Mouse (Mus musculus) spleen, adult 2 months (tissue): ENCODE measurements around the gene Bpi. TPM values are rescaled to one million over a fixed set of nuclear protein-coding genes. Genes with fewer than 3 reads are reported as not detected.

Experiments used
- DNase-seq, 2 experiments: peaks; one replicate each; pipeline versions ENCODE4 v3.0.0 to v3.0.0-alpha.2; 2012 to 2021; ENCODE audit warnings: low spot score in 2 of 2, low read depth in 1 of 2
- H3K27ac ChIP-seq: fragments of 200-500 bp; 2 replicates; pipeline ENCODE4 v1.5.1; 2012; ENCODE audit warnings: low read length, inconsistent platforms; ENCODE audit not compliant: insufficient read depth
- H3K27me3 ChIP-seq: fragments of 200-500 bp; 2 replicates; pipeline ENCODE4 v1.6.1; 2012; ENCODE audit warnings: mild to moderate bottlenecking, moderate library complexity, low read length, inconsistent platforms; ENCODE audit not compliant: control insufficient read depth, insufficient read depth
- H3K36me3 ChIP-seq: fragments of 200-500 bp; 2 replicates; pipeline ENCODE4 v1.6.1; 2012; ENCODE audit warnings: mild to moderate bottlenecking, low read length, inconsistent platforms; ENCODE audit not compliant: control insufficient read depth, insufficient read depth
- H3K4me1 ChIP-seq: fragments of 200-500 bp; 2 replicates; pipeline ENCODE4 v1.6.1; 2011; ENCODE audit warnings: inconsistent platforms; ENCODE audit not compliant: control insufficient read depth, insufficient read depth, insufficient read length
- H3K4me3 ChIP-seq: fragments of 200-500 bp; 2 replicates; pipeline ENCODE4 v1.5.1; 2011; ENCODE audit warnings: mild to moderate bottlenecking, inconsistent platforms; ENCODE audit not compliant: insufficient read depth, insufficient read length; ENCODE audit errors: extremely low read depth
- CTCF ChIP-seq: fragments of 200-500 bp; IDR thresholded peaks from 2 replicates; pipeline ENCODE4 v1.5.1; 2011; ENCODE audit warnings: mild to moderate bottlenecking, inconsistent platforms; ENCODE audit not compliant: insufficient read depth, insufficient read length, insufficient replicate concordance; ENCODE audit errors: extremely low read depth
- POLR2A ChIP-seq: fragments of 200-500 bp; IDR thresholded peaks from 2 replicates; pipeline ENCODE4 v1.6.1; 2011; ENCODE audit warnings: low read depth, low read length, inconsistent platforms
- WGBS: fragments of 180-500 bp; shearing (Covaris S2); methylation state at CpG from one replicate; pipeline ENCODE4 v1.1.7; 2018; 5-methylcytosine and 5-hydroxymethylcytosine counted together
- polyA plus RNA-seq: library from polyadenylated mRNA; depleted of rRNA; stranded (reverse); fragments of >200 nt; gene quantifications from 2 replicates; pipeline ENCODE4 v1.2.3, GENCODE M21; 2012; rRNA removed

The Bpi gene
- polyA plus RNA-seq, 1 experiment = not detected

DNA sequence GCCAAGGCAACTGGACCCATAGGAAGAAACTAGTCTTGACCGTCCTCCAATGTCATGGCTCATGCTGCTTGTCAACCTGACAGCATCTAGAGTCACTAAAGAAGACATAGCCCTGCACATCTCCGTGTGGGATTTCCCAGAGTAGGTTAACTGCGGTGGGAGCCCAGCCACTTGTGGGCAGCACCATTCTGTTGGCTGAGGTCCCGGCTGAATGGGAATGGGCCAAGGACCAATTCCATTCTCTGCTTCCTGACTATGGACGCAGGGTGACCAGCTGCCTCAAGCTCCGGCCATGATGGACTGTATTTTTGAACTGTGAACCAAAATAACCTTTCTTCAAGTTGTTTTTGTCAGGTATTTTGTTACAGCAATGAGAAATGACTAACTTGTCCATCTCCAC lies 63.7 kb downstream of the Bpi start:
- H3K36me3 ChIP-seq = no peaks in the 10 kb centered on the region
- WGBS = 91% methylated on average over 6 of the region's 6 CpGs
- TF ChIP-seq POLR2A (no peak), CTCF (no peak)

GRCm38 (mm10) chr2:158322845-158323244 lies 65.0 kb downstream of the Bpi start:
- Histone ChIP-seq H3K27ac (peak overlapping the region; percentile 78), H3K27me3 (no peaks in the 10 kb centered on the region), H3K36me3 (no peaks in the 10 kb centered on the region), H3K4me1 (no peaks in the 10 kb centered on the region), H3K4me3 (no peak overlapping the region)
- no peak for TF ChIP-seq POLR2A
- no peak for TF ChIP-seq CTCF
- peak in 1 of 2 experiments; percentile 34 for DNase-seq
- 11% methylated on average over 3 of the region's 3 CpGs for WGBS

More for the DNA sequence above, 63.7 kb downstream of the Bpi start:
- Histone ChIP-seq H3K27ac (no peak overlapping the region), H3K4me1 (no peaks in the 10 kb centered on the region), H3K27me3 (no peaks in the 10 kb centered on the region), H3K4me3 (no peak overlapping the region)
- no peak for DNase-seq

DNA sequence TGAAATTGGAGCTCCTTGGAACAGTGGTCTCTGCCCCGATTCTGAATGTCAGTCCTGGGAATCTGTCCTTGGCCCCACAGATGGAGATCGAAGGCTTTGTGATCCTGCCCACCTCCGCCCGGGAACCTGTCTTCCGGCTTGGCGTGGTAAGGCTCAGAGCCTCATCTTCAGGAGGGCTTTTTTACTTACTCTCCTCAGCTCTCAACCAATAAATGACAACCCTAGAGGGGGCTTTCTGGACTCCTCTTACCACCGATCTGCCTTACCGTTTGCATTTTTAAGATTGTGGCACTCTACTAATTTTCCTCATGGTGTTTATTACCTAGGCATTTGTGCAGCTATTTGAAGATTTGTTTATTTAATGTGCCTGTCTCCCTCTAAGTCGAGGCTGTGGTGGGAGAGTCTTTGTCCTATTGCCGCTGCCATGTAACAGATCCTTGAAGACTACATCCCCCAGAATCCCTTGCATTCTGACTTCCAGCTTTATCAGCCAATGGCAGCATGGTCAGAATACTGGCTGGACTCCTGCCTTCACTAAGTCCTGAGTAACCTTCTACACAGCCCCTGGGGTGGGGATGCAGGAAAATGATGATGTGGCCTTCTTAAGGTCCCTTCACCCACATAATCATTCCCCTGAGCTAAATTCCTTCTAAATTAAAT lies 66.8 kb downstream of the Bpi start:
- no peaks in the 10 kb centered on the region for H3K36me3 ChIP-seq
- no peak overlapping the region for H3K4me3 ChIP-seq
- 91% methylated on average over 10 of the region's 10 CpGs for WGBS
- no peak for TF ChIP-seq CTCF
- TF ChIP-seq POLR2A = no peak
- no peak overlapping the region for H3K27ac ChIP-seq
- no peaks in the 10 kb centered on the region for H3K4me1 ChIP-seq
- DNase-seq = no peak
- no peaks in the 10 kb centered on the region for H3K27me3 ChIP-seq

GRCm38 (mm10) chr2:158325609-158326008 lies 67.7 kb downstream of the Bpi start:
- WGBS = 88% methylated on average over 8 of the region's 8 CpGs
- Histone ChIP-seq H3K36me3 (no peaks in the 10 kb centered on the region), H3K4me3 (no peak overlapping the region), H3K4me1 (no peaks in the 10 kb centered on the region), H3K27me3 (no peaks in the 10 kb centered on the region), H3K27ac (no peak overlapping the region)
- DNase-seq = no peak
- TF ChIP-seq POLR2A (no peak), CTCF (no peak)

Other genes with a start within 250 kb of the Bpi start
- 16.2 and 17.6 TPM in 2 replicates for gene Tti1, start 229.7 kb upstream of the Bpi start, polyA plus RNA-seq
- gene Rprd1b, start 229.6 kb upstream of the Bpi start, polyA plus RNA-seq = 13.6 and 17.7 TPM in 2 replicates
- 53.3 and 66.9 TPM in 2 replicates for gene Tgm2, start 111.7 kb upstream of the Bpi start, polyA plus RNA-seq
- 0.58 and 0.62 TPM in 2 replicates for gene D630003M21Rik, start 28.9 kb upstream of the Bpi start, polyA plus RNA-seq
- gene Lbp, start 48.4 kb downstream of the Bpi start, polyA plus RNA-seq = 3.3 and 4.1 TPM in 2 replicates
- 0.04 and 0.11 TPM in 2 replicates for gene Snhg11, start 117.5 kb downstream of the Bpi start, polyA plus RNA-seq
- gene Ralgapb, start 151.8 kb downstream of the Bpi start, polyA plus RNA-seq = 14.8 and 18.9 TPM in 2 replicates
- 0.65 and 0.67 TPM in 2 replicates for gene Adig, start 244.5 kb downstream of the Bpi start, polyA plus RNA-seq